Mouse (Mus musculus): Measurements from ENCODE around the gene Os9. TPM values are rescaled to one million over a fixed set of nuclear protein-coding genes. Genes with fewer than 3 reads are reported as not detected.
A peak's percentile ranks its signal among the peaks of the same experiment; 100 is the strongest.
"Not testable (repeated sequence)": the region's sequence is repeated elsewhere in the genome, so short reads cannot be mapped to it uniquely, and the experiment has no call there.

Gene Os9
- total RNA-seq, 2 experiments from 2014 or later = 100 to 102 TPM

DNA sequence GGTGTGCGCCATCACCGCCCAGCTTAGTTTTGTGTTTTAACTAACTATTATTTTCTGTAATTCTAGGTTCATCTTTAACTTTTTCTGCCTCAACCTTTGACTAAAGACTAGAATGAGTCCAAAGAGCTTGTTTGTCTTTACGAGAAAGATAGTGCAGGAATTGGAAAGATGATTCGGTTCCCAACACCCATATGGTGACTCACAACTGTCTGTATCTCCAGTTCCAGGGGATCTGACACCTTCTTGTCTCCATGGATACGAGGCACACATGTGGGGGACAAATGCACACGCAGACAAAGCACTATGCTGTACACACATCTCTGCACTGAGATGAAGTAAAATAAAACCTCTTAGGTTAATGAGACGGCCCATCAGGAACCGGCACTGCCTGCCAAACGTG lies 39.1 kb upstream of the Os9 start:
- DNase-seq (ENCODE audit: low spot score in 2 of 2) = no peak
- Histone ChIP-seq H3K4me3 (no peak overlapping the region), H3K27ac (peak overlapping the region; percentile 67; the same call in 1 of the 2 replicates)
- TF ChIP-seq CTCF (conservative IDR thresholded peaks at IDR 0.05) = no peak

DNA sequence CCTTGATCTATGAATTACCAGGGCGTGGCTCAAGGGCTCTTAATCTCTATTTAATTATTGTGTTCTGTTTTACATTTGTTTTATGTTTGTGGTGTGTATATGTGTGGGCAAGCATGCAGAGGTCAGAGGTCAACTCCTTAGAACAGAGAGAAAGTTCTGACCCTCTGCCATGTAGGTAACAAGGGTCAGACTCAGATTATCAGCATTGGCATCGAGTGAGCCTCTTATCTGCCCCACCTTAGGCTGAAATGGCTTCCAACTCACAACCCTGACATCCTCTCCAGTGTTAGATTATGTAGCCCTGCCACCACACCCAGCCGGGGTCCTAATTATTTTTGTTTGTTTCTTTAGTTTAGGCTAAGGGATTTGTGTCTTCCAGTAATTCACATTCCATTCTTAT lies 37.5 kb upstream of the Os9 start:
- no peak overlapping the region for H3K4me3 ChIP-seq
- no peak for TF ChIP-seq CTCF (conservative IDR thresholded peaks at IDR 0.05)

DNA sequence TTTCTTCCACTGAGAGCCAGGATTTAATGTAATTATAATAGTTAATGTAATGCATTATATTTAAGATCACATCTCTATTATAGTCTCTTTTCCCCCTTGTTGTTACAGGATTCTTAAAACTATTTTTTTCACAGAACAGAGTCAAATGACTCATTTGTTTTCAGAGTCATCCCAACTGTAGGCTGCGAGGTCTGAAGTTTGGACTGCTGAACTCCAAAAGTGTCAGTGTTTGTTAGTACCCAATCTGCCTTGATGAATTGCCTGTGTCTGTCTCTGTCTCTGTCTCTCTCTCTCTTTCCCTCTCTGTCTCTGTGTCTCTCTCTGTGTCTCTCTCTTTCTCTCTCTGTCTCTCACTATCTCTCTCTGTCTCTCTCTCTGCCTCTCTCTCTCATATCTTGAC lies 35.6 kb upstream of the Os9 start:
- H3K27ac ChIP-seq = no peak overlapping the region
- no peak for TF ChIP-seq CTCF (conservative IDR thresholded peaks at IDR 0.05)
- no peak overlapping the region for H3K4me3 ChIP-seq
- no peak for DNase-seq (ENCODE audit: low spot score in 2 of 2)

More for the DNA sequence above, 37.5 kb upstream of the Os9 start:
- DNase-seq (ENCODE audit: low spot score in 2 of 2) = no peak
- no peak overlapping the region for H3K27ac ChIP-seq

DNA sequence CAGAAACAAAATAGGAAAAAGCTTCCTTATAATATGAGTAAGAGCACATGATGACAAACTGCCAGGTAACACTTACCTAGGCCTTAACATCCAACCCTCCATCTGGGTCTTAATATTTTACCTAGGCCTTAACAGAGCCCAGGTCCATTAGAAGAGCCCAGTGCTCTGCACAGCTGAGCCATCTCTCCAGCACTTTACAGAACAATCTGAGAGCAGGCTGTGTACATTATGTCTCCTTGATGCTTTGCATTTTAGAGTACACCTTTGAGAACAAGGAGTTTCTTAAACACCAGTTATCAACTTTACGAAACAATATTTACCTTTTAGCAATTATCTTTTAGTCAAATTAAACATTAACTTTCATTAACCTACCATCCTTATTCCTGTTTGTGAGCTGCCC lies 35.2 kb upstream of the Os9 start:
- no peak for TF ChIP-seq CTCF (conservative IDR thresholded peaks at IDR 0.05)
- no peak for DNase-seq (ENCODE audit: low spot score in 2 of 2)
- Histone ChIP-seq H3K27ac (no peak overlapping the region), H3K4me3 (no peak overlapping the region)

DNA sequence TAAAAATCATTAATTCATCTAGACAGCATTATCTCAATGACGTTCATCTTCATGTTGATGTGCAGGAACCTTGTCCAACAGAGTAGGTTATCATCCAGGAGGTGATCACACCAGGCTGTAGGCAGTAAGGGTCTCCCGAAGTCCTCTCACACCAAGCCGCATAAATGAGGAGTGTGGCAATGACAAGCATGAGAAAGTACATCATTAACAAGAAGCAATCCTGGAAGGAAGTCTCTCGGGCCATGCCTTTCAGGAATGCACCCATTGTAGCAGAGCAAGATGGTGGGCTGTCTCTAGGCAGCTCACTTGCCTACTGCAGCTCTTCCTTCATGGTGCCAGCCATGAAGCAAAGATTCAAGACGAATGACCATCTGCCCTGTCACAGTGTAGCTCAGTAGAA lies 33.7 kb upstream of the Os9 start:
- no peak for TF ChIP-seq CTCF (conservative IDR thresholded peaks at IDR 0.05)
- H3K4me3 ChIP-seq = no peak overlapping the region
- no peak for DNase-seq (ENCODE audit: low spot score in 2 of 2)
- H3K27ac ChIP-seq = no peak overlapping the region

DNA sequence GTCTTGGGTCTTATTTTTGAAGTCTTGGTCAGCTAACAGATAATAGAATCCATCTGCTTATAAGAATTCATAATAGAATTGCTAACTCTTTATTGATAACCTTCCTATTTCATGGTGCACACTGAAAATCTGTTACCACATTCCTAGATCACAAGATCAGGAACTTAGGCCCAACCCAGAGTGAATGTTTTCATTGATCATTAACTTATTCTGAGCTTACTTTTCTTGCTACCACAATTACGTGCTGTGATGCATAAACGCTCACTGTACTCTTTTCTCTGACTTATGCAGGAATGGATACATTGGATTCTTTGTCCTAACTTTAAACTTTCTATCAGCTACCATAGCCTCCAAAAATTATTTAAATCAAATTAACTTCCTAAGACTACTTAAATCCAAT lies 33.3 kb upstream of the Os9 start:
- no peak for TF ChIP-seq CTCF (conservative IDR thresholded peaks at IDR 0.05)
- Histone ChIP-seq H3K27ac (no peak overlapping the region), H3K4me3 (no peak overlapping the region)
- DNase-seq (ENCODE audit: low spot score in 2 of 2) = no peak

DNA sequence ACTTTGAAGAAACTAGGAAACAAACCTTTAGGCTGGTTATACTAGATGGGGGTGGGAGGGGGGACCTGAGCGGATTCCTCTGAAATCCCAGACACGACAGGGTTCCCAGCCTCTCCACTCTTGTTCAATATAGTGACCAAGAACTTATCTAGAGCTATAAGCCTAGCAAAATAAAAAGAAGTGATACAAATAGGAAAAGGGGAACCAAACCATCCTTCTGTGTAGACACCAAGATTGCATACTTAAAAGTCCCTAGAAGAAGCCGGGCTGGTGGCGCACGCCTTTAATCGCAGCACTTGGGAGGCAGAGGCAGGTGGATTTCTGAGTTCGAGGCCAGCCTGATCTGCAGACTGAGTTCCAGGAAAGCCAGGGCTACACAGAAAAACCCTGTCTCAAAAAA lies 32.4 kb upstream of the Os9 start:
- DNase-seq (ENCODE audit: low spot score in 2 of 2) = no peak
- TF ChIP-seq CTCF (conservative IDR thresholded peaks at IDR 0.05) = no peak
- H3K4me3 ChIP-seq = no peak overlapping the region
- no peak overlapping the region for H3K27ac ChIP-seq

DNA sequence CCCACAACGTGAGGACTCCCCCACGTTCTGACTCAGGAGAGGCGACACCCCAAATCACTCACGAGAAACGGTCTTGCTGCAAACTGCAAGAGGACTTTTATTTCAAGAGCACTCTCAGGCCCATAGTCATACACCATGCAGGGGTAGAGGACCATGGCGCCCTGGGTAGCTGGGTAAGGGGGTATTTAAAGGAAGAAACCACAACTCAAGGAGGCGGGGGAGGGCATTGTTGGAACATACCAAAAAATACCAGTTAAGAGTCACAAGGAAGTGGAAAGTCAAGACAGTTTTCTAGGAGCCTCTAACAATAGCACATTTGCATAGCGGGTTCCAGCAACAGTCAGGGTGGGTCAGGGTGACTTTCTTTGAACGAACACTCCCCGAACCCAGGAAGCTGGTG lies 31.6 kb upstream of the Os9 start:
- not testable (repeated sequence) for H3K4me3 ChIP-seq; H3K27ac ChIP-seq; DNase-seq (ENCODE audit: low spot score in 2 of 2)

DNA sequence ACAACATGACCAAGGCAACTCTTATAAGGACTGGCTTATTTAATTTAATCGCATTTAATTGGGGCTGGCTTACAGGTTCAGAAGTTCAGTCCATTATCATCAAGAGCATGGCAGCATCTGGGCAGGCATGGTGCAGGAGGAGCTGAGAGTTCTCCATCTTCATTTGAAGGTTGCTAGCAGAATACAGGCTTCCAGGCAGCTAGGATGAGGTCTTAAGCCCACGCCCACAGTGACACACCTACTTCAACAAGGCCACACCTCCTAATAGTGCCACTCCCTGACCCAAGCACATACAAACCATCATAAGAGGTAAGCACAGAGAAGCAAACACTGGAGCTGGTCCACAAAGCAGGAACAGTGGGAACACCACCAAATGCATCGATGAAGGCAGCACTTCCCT lies 30.3 kb upstream of the Os9 start:
- not testable (repeated sequence) for H3K4me3 ChIP-seq; H3K27ac ChIP-seq; DNase-seq (ENCODE audit: low spot score in 2 of 2)

DNA sequence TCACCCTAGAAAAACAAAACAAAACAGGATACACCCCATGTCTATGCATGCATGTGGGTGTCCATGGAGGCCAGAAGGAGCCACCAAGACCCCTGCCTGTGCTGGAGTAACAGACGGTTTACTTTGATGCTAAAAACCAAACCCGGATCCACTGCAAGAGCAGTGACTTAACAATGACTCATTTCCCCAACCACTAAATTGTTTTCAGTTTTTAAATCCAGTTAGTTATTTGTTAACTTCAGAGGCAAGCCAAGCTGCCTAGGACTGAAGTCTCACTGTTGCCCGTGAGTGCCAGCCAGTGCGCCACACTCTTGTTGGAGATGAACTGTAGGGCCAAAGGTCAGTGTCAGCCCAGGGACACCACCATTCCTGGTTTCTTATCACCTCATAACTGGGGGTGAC lies 29.5 kb upstream of the Os9 start:
- no peak for DNase-seq (ENCODE audit: low spot score in 2 of 2)
- Histone ChIP-seq H3K27ac (no peak overlapping the region), H3K4me3 (no peak overlapping the region)
- no peak for TF ChIP-seq CTCF (conservative IDR thresholded peaks at IDR 0.05)

DNA sequence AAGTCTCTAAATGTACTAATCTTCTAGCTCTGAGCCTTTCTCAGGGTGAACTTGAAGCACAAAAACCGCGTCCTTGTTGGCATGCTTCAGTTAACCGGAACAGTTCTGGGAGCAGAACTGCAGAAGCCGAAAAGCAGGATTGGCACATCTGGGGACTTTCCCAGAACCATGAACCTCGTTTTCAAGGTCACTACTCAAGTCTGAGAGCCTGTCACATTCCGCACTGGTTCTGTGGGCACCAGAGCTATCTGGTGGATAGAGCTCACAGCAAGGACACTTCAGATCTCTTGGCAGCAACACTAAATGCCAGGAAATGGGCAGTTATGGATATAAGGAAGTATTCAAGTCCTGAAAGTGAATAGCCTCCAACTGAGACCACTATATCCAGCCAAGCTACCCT lies 26.2 kb upstream of the Os9 start:
- DNase-seq (ENCODE audit: low spot score in 2 of 2) = no peak
- Histone ChIP-seq H3K4me3 (no peak overlapping the region), H3K27ac (no peak overlapping the region)
- no peak for TF ChIP-seq CTCF (conservative IDR thresholded peaks at IDR 0.05)

DNA sequence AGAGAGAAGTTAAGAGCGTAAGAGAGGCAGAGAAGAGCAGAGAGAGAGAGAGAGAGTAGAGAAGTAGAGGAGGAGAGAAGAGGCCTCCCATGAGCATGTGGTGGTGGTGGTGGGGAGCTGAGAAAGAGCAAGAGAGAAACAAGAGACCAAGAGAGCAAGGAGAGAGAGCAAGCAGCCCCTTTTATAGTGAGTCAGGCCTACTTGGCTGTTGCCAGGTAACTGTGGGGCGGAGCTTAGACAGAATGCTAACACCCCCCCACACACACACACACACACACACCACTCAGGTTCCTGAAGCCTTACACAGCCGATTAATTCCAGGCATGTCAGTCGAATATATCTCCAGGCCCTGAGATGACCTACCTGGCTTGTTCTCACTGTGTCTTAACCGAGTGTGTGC lies 24.4 kb upstream of the Os9 start:
- no peak for DNase-seq (ENCODE audit: low spot score in 2 of 2)
- no peak for TF ChIP-seq CTCF (conservative IDR thresholded peaks at IDR 0.05)
- H3K4me3 ChIP-seq = no peak overlapping the region
- no peak overlapping the region for H3K27ac ChIP-seq

DNA sequence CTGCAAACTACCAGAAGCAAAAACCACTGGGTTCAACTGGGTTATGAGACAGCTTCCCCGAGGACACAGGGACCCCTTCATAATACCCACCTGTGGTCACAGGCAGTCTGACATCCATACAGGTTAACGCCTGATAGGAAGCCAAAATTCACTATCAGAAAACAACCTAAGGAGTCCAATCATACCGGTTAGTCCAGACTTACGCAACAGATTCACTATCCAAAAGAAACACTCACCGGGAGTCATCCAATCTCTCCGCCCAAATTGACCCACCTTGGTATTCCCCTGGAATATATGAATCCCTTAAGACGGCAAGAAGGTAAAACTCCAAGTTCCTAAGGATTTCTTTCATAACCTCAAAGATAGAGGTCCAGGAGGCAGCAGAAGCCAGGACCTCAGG lies 23.6 kb upstream of the Os9 start:
- no peak for TF ChIP-seq CTCF (conservative IDR thresholded peaks at IDR 0.05)

DNA sequence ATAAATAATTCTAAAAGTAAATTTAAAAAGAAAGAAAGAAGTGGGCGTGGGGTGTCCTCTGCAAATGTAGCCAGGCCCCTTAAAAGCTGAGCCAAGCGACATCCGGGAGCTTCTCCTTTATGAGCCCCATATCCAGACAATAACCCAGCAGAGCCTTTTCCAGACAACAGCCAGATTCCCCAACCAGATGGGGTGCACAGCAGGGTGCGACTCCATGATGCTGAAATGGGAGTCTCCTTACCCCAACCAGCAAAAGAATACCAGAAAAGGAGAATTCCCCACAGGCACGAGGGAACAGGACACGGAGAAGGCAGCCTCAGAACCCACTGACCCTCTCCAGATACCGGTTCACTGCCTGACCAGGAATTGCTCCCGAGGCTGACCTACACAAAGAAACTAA lies 22.3 kb upstream of the Os9 start:
- Histone ChIP-seq H3K4me3 (no peak overlapping the region), H3K27ac (no peak overlapping the region)
- no peak for TF ChIP-seq CTCF (conservative IDR thresholded peaks at IDR 0.05)
- DNase-seq (ENCODE audit: low spot score in 2 of 2) = no peak

More for the DNA sequence above, 23.6 kb upstream of the Os9 start:
- no peak overlapping the region for H3K4me3 ChIP-seq
- DNase-seq (ENCODE audit: low spot score in 2 of 2) = no peak
- H3K27ac ChIP-seq = no peak overlapping the region

DNA sequence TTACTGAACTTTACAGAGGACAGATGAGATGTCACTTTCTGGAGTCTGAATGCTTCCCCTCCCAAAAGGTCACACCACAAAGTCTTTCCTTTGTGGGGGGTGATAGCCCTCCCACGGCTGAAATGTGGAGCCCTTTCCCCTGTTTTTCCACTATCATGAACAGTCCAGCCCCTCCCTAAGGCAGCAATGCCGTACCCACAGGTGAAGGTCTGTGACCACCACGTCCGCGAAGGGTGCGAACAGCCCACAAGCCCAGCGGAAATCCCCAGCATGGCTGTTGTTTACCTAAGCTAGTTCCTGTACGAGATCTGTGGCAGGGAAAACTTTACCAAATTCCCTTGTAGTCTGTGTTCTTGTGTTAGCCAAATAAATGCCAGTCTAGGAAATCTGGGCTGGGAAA lies 20.6 kb upstream of the Os9 start:
- no peak for TF ChIP-seq CTCF (conservative IDR thresholded peaks at IDR 0.05)
- Histone ChIP-seq H3K4me3 (no peak overlapping the region), H3K27ac (no peak overlapping the region)
- no peak for DNase-seq (ENCODE audit: low spot score in 2 of 2)

All from layer of hippocampus, adult 2 months (tissue).